Mouse (Mus musculus): Measurements from ENCODE around the gene 0610009B22Rik. TPM values are rescaled to one million over a fixed set of nuclear protein-coding genes. Genes with fewer than 3 reads are reported as not detected.

The 0610009B22Rik gene
- polyA plus RNA-seq, 1 experiment from 2014 or later = 94.9 TPM

GRCm38 (mm10) chr11:51648566-51648965, 40.1 kb downstream of the 0610009B22Rik start:
- Histone ChIP-seq H3K4me2 (ENCODE audit: low read depth, low read length, severe bottlenecking) (peak overlapping the region; percentile 1; the same call in 1 of the 2 replicates), H3K27ac (ENCODE audit: low read depth, low read length) (no peak overlapping the region; the same call in 1 of the 2 replicates), H3K4me1 (replicated peaks; ENCODE audit: control insufficient read depth, insufficient read depth, low read length) (peaks cover 22% of the 10 kb centered on the region; the same call in 1 of the 2 replicates), H3K4me3 (ENCODE audit: low read depth, low read length) (peak overlapping the region; percentile 10; the same call in 1 of the 2 replicates), H3K9ac (ENCODE audit: low read length) (0 out of 2 replicates have a peak overlapping the region, but pooled peaks have one; percentile 2), H3K9me3 (ENCODE audit: control insufficient read depth, low read length) (no peaks in the 10 kb centered on the region), H3K27me3 (ENCODE audit: control insufficient read depth, insufficient read depth, low read length) (peaks cover 7% of the 10 kb centered on the region; the same call in 1 of the 2 replicates), H3K36me3 (ENCODE audit: control insufficient read depth, insufficient read depth, low read length) (peaks cover 2% of the 10 kb centered on the region; the same call in 1 of the 2 replicates)
- DNase-seq (ENCODE audit: low spot score) (peak; percentile 76), ATAC-seq (replicated peaks; ENCODE audit: low FRiP score) (peak; percentile 37)
- 27% methylated on average over 3 of the region's 3 CpGs for WGBS

DNA sequence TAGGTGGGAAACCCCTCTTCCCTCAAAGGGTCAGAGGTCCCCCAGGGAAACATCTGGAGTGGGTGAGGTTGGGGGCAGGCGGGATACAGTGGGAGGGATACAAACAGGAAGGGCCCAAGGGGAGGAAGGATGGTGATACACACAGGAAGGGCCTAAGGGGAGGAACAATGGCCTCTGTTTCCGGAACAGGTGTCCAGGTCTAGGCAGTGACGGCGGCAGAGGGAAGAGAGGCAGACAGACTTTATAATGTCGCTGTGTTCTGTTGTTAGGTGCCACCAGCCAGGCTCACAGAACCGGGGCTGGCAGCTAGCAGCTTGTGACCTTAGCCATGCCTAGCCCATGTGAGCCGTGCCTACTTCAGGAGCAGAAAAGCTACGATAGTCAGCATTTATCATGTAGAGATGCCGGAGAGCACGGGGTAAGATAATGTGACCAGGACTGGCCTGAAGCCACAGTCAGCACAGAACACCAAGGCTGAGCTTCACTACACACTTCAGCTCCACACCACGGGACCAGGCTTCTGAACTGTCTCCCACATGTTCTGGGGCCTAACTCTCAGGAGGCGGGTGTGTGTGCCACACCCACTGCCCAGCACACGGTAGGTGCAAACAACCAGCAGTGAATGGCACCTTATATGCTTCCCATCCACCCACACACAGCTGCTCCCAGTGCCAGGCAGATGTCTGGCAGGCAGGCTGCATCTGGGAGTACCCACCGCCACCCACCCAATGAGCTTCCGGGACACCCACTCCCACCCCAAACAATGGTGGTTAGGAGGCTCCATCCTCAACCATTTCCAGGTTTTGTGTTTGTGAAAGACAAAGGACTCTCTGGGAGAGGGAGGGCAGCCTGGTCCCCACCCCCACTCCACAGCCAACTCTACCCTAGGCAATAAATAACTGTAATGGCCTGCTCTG, 41.7 kb downstream of the 0610009B22Rik start:
- no peak for ATAC-seq (replicated peaks; ENCODE audit: low FRiP score)
- no peak overlapping the region for H3K4me2 ChIP-seq (ENCODE audit: low read depth, low read length, severe bottlenecking)
- H3K27ac ChIP-seq (ENCODE audit: low read depth, low read length) = no peak overlapping the region
- no peak overlapping the region for H3K4me3 ChIP-seq (ENCODE audit: low read depth, low read length)
- peaks cover 22% of the 10 kb centered on the region; the same call in 1 of the 2 replicates for H3K4me1 ChIP-seq (replicated peaks; ENCODE audit: control insufficient read depth, insufficient read depth, low read length)
- H3K9ac ChIP-seq (ENCODE audit: low read length) = no peak overlapping the region
- peaks cover 2% of the 10 kb centered on the region; the same call in 1 of the 2 replicates for H3K36me3 ChIP-seq (ENCODE audit: control insufficient read depth, insufficient read depth, low read length)
- H3K27me3 ChIP-seq (ENCODE audit: control insufficient read depth, insufficient read depth, low read length) = peaks cover 7% of the 10 kb centered on the region; the same call in 1 of the 2 replicates
- DNase-seq (ENCODE audit: low spot score) = peak; percentile 46
- H3K9me3 ChIP-seq (ENCODE audit: control insufficient read depth, low read length) = no peaks in the 10 kb centered on the region
- WGBS = 87% methylated on average over 15 of the region's 15 CpGs

DNA sequence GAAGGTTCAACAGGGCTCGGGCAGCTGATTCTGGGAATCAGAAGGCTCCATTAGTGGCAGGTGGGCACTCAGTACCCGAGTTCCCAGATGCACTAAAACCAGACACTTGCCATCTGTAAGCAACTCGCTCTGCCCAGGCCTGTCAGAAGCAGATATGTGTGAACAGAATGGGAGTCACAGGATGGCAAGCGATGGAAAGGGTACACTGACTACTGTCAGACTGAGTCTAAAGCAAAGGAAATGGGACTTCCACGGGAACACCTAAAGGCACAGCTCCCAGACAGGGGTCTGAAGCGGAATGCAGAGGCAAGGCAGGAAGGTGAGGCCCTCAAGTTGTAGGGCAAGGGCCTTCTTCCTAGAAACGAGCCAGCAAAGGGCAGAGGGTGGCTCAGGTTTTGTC, 42.4 kb downstream of the 0610009B22Rik start:
- 82% methylated on average over 7 of the region's 7 CpGs for WGBS
- no peak overlapping the region for H3K9ac ChIP-seq (ENCODE audit: low read length)
- H3K9me3 ChIP-seq (ENCODE audit: control insufficient read depth, low read length) = no peaks in the 10 kb centered on the region
- H3K4me1 ChIP-seq (replicated peaks; ENCODE audit: control insufficient read depth, insufficient read depth, low read length) = peaks cover 22% of the 10 kb centered on the region; the same call in 1 of the 2 replicates
- H3K27me3 ChIP-seq (ENCODE audit: control insufficient read depth, insufficient read depth, low read length) = peaks cover 7% of the 10 kb centered on the region; the same call in 1 of the 2 replicates
- no peak overlapping the region for H3K4me3 ChIP-seq (ENCODE audit: low read depth, low read length)
- H3K27ac ChIP-seq (ENCODE audit: low read depth, low read length) = no peak overlapping the region
- H3K4me2 ChIP-seq (ENCODE audit: low read depth, low read length, severe bottlenecking) = no peak overlapping the region
- DNase-seq (ENCODE audit: low spot score) (no peak), ATAC-seq (replicated peaks; ENCODE audit: low FRiP score) (no peak)
- H3K36me3 ChIP-seq (ENCODE audit: control insufficient read depth, insufficient read depth, low read length) = peaks cover 2% of the 10 kb centered on the region; the same call in 1 of the 2 replicates

GRCm38 (mm10) chr11:51645293-51645692, 43.4 kb downstream of the 0610009B22Rik start:
- Histone ChIP-seq H3K27me3 (ENCODE audit: control insufficient read depth, insufficient read depth, low read length) (peaks cover 7% of the 10 kb centered on the region; the same call in 1 of the 2 replicates), H3K36me3 (ENCODE audit: control insufficient read depth, insufficient read depth, low read length) (peaks cover 2% of the 10 kb centered on the region; the same call in 1 of the 2 replicates), H3K4me2 (ENCODE audit: low read depth, low read length, severe bottlenecking) (no peak overlapping the region), H3K4me1 (replicated peaks; ENCODE audit: control insufficient read depth, insufficient read depth, low read length) (peaks cover 16% of the 10 kb centered on the region; the same call in 1 of the 2 replicates), H3K9ac (ENCODE audit: low read length) (no peak overlapping the region), H3K9me3 (ENCODE audit: control insufficient read depth, low read length) (no peaks in the 10 kb centered on the region), H3K27ac (ENCODE audit: low read depth, low read length) (no peak overlapping the region), H3K4me3 (ENCODE audit: low read depth, low read length) (no peak overlapping the region)
- DNase-seq (ENCODE audit: low spot score) (no peak), ATAC-seq (replicated peaks; ENCODE audit: low FRiP score) (no peak)
- 92% methylated on average over 13 of the region's 13 CpGs for WGBS

- WGBS = 76% methylated on average over 16 of the region's 16 CpGs
- Histone ChIP-seq H3K9ac (ENCODE audit: low read length) (no peak overlapping the region), H3K36me3 (ENCODE audit: control insufficient read depth, insufficient read depth, low read length) (peaks cover 2% of the 10 kb centered on the region; the same call in 1 of the 2 replicates), H3K4me1 (replicated peaks; ENCODE audit: control insufficient read depth, insufficient read depth, low read length) (peaks cover 7% of the 10 kb centered on the region; the same call in 1 of the 2 replicates), H3K27me3 (ENCODE audit: control insufficient read depth, insufficient read depth, low read length) (no peaks in the 10 kb centered on the region; the same call in 1 of the 2 replicates), H3K4me2 (ENCODE audit: low read depth, low read length, severe bottlenecking) (no peak overlapping the region), H3K4me3 (ENCODE audit: low read depth, low read length) (no peak overlapping the region), H3K27ac (ENCODE audit: low read depth, low read length) (no peak overlapping the region), H3K9me3 (ENCODE audit: control insufficient read depth, low read length) (no peaks in the 10 kb centered on the region)
- ATAC-seq (replicated peaks; ENCODE audit: low FRiP score) (no peak), DNase-seq (ENCODE audit: low spot score) (no peak)
Measured at GRCm38 (mm10) chr11:51644217-51644616, 44.5 kb downstream of the 0610009B22Rik start.

GRCm38 (mm10) chr11:51643761-51644160, 44.9 kb downstream of the 0610009B22Rik start:
- H3K4me2 ChIP-seq (ENCODE audit: low read depth, low read length, severe bottlenecking) = no peak overlapping the region
- ATAC-seq (replicated peaks; ENCODE audit: low FRiP score) (no peak), DNase-seq (ENCODE audit: low spot score) (no peak)
- WGBS = 49% methylated on average over 15 of the region's 15 CpGs
- H3K9ac ChIP-seq (ENCODE audit: low read length) = no peak overlapping the region
- no peaks in the 10 kb centered on the region for H3K9me3 ChIP-seq (ENCODE audit: control insufficient read depth, low read length)
- no peaks in the 10 kb centered on the region for H3K27me3 ChIP-seq (ENCODE audit: control insufficient read depth, insufficient read depth, low read length)
- H3K4me3 ChIP-seq (ENCODE audit: low read depth, low read length) = no peak overlapping the region
- no peak overlapping the region for H3K27ac ChIP-seq (ENCODE audit: low read depth, low read length)
- H3K4me1 ChIP-seq (replicated peaks; ENCODE audit: control insufficient read depth, insufficient read depth, low read length) = peaks cover 3% of the 10 kb centered on the region; the same call in 1 of the 2 replicates
- peaks cover 2% of the 10 kb centered on the region; the same call in 1 of the 2 replicates for H3K36me3 ChIP-seq (ENCODE audit: control insufficient read depth, insufficient read depth, low read length)

DNA sequence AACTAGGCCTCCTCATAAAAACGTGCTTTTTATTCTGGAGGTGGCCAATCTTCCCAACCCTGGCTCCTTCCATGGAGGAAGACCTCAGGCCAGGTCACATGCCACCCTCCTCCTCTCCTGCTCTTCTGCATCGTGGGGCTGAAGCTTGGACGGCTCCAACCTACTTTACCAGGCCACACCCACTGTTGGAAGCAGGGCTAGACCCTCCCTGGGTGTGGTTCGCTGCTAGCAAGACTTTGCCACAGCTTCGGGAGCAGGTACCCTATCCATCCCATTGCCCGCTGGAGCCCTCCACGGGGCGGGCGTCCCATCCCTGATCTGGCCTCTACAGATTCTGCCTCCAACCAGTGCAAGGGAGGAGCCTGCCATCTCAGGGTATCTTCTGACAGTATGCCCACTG, 45.5 kb downstream of the 0610009B22Rik start:
- H3K4me1 ChIP-seq (replicated peaks; ENCODE audit: control insufficient read depth, insufficient read depth, low read length) = no peaks in the 10 kb centered on the region; the same call in 1 of the 2 replicates
- DNase-seq (ENCODE audit: low spot score) = no peak
- no peak overlapping the region for H3K27ac ChIP-seq (ENCODE audit: low read depth, low read length)
- H3K27me3 ChIP-seq (ENCODE audit: control insufficient read depth, insufficient read depth, low read length) = no peaks in the 10 kb centered on the region
- no peak for ATAC-seq (replicated peaks; ENCODE audit: low FRiP score)
- H3K4me2 ChIP-seq (ENCODE audit: low read depth, low read length, severe bottlenecking) = no peak overlapping the region
- no peak overlapping the region for H3K9ac ChIP-seq (ENCODE audit: low read length)
- peaks cover 2% of the 10 kb centered on the region; the same call in 1 of the 2 replicates for H3K36me3 ChIP-seq (ENCODE audit: control insufficient read depth, insufficient read depth, low read length)
- 81% methylated on average over 9 of the region's 9 CpGs for WGBS
- H3K9me3 ChIP-seq (ENCODE audit: control insufficient read depth, low read length) = no peaks in the 10 kb centered on the region
- H3K4me3 ChIP-seq (ENCODE audit: low read depth, low read length) = no peak overlapping the region

GRCm38 (mm10) chr11:51640748-51641147, 47.9 kb downstream of the 0610009B22Rik start:
- Histone ChIP-seq H3K9me3 (ENCODE audit: control insufficient read depth, low read length) (no peaks in the 10 kb centered on the region), H3K27me3 (ENCODE audit: control insufficient read depth, insufficient read depth, low read length) (no peaks in the 10 kb centered on the region), H3K4me2 (ENCODE audit: low read depth, low read length, severe bottlenecking) (no peak overlapping the region), H3K4me3 (ENCODE audit: low read depth, low read length) (no peak overlapping the region), H3K4me1 (replicated peaks; ENCODE audit: control insufficient read depth, insufficient read depth, low read length) (peaks cover 6% of the 10 kb centered on the region; the same call in 1 of the 2 replicates), H3K27ac (ENCODE audit: low read depth, low read length) (no peak overlapping the region), H3K9ac (ENCODE audit: low read length) (no peak overlapping the region), H3K36me3 (ENCODE audit: control insufficient read depth, insufficient read depth, low read length) (peaks cover 2% of the 10 kb centered on the region; the same call in 1 of the 2 replicates)
- DNase-seq (ENCODE audit: low spot score) (no peak), ATAC-seq (replicated peaks; ENCODE audit: low FRiP score) (no peak)
- WGBS = 87% methylated on average over 7 of the region's 7 CpGs

Data from forebrain, embryonic 11.5 days (tissue).